Mouse (Mus musculus) midbrain, embryonic 12.5 days (tissue): ENCODE measurements around the gene Cdhr2. TPM values are rescaled to one million over a fixed set of nuclear protein-coding genes. Genes with fewer than 3 reads are reported as not detected.

Experiments
- ATAC-seq: fragments of 200-750 bp; cut with Nextera tagmentation; 2 replicates; pipeline ENCODE4 v1.8.0; 2017; ENCODE audit warnings: low read depth, moderate TSS enrichment, moderate library complexity; ENCODE audit not compliant: low FRiP score
- H3K27ac ChIP-seq: fragments of 300-500 bp; sonication (generic); replicated peaks from 2 replicates; pipeline ENCODE4 v1.5.1; 2016; ENCODE audit warnings: mild to moderate bottlenecking
- H3K27me3 ChIP-seq: fragments of 300-500 bp; sonication (generic); 2 replicates; pipeline ENCODE4 v1.6.1; 2016; ENCODE audit warnings: mild to moderate bottlenecking
- H3K36me3 ChIP-seq: fragments of 300-500 bp; sonication (generic); 2 replicates; pipeline ENCODE4 v1.6.1; 2016
- H3K4me1 ChIP-seq: fragments of 300-500 bp; sonication (generic); 2 replicates; pipeline ENCODE4 v1.6.1; 2016
- H3K4me2 ChIP-seq: fragments of 300-500 bp; sonication (generic); replicated peaks from 2 replicates; pipeline ENCODE4 v1.6.1; 2016; ENCODE audit warnings: mild to moderate bottlenecking, moderate library complexity
- H3K4me3 ChIP-seq: fragments of 300-500 bp; sonication (generic); 2 replicates; pipeline ENCODE4 v1.5.1; 2016; ENCODE audit warnings: mild to moderate bottlenecking
- H3K9ac ChIP-seq: fragments of 300-500 bp; sonication (generic); replicated peaks from 2 replicates; pipeline ENCODE4 v1.6.1; 2016; ENCODE audit warnings: mild to moderate bottlenecking, moderate library complexity
- H3K9me3 ChIP-seq: fragments of 300-500 bp; sonication (generic); 2 replicates; pipeline ENCODE4 v1.6.1; 2016; ENCODE audit warnings: mild to moderate bottlenecking
- WGBS: fragments of 180-500 bp; shearing (Covaris S2); methylation state at CpG from one replicate; pipeline ENCODE4 v1.1.7; 2016; 5-methylcytosine and 5-hydroxymethylcytosine counted together
- polyA plus RNA-seq: library from polyadenylated mRNA; unstranded; fragments of >200 nt; fragmentation: Nextera tagmentation; extraction: Ambion mirVana; gene quantifications from 2 replicates; pipeline ENCODE4 v1.2.1, GENCODE M21; 2016

Cdhr2 gene
- polyA plus RNA-seq, 1 experiment from 2014 or later = 0.04 TPM

GRCm38 (mm10) chr13:54767012-54767411 is 65.8 kb downstream of the Cdhr2 start:
- Histone ChIP-seq H3K4me1 (peaks cover 16% of the 10 kb centered on the region), H3K27me3 (peaks cover 57% of the 10 kb centered on the region), H3K36me3 (no peaks in the 10 kb centered on the region), H3K4me3 (no peak overlapping the region), H3K4me2 (peak overlapping the region; percentile 79; the same call in 1 of the 2 replicates), H3K9me3 (no peaks in the 10 kb centered on the region), H3K27ac (no peak overlapping the region), H3K9ac (no peak overlapping the region)
- no peak for ATAC-seq
- 84% methylated on average over 4 of the region's 4 CpGs for WGBS

- Histone ChIP-seq H3K27ac (no peak overlapping the region), H3K36me3 (no peaks in the 10 kb centered on the region)
- no peak for ATAC-seq
Measured at GRCm38 (mm10) chr13:54780592-54780991, 79.3 kb downstream of the Cdhr2 start.

GRCm38 (mm10) chr13:54781086-54781485 is 79.8 kb downstream of the Cdhr2 start:
- 89% methylated on average over 3 of the region's 3 CpGs for WGBS
- Histone ChIP-seq H3K4me3 (no peak overlapping the region), H3K9me3 (no peaks in the 10 kb centered on the region), H3K9ac (no peak overlapping the region), H3K27me3 (no peaks in the 10 kb centered on the region), H3K4me2 (no peak overlapping the region), H3K36me3 (no peaks in the 10 kb centered on the region), H3K27ac (no peak overlapping the region), H3K4me1 (no peaks in the 10 kb centered on the region)
- no peak for ATAC-seq

More at GRCm38 (mm10) chr13:54780592-54780991, 79.3 kb downstream of the Cdhr2 start:
- WGBS = 80% methylated on average over 3 of the region's 3 CpGs
- no peak overlapping the region for H3K4me3 ChIP-seq
- no peaks in the 10 kb centered on the region for H3K4me1 ChIP-seq
- H3K27me3 ChIP-seq = no peaks in the 10 kb centered on the region
- no peaks in the 10 kb centered on the region for H3K9me3 ChIP-seq
- H3K9ac ChIP-seq = no peak overlapping the region
- H3K4me2 ChIP-seq = no peak overlapping the region

DNA sequence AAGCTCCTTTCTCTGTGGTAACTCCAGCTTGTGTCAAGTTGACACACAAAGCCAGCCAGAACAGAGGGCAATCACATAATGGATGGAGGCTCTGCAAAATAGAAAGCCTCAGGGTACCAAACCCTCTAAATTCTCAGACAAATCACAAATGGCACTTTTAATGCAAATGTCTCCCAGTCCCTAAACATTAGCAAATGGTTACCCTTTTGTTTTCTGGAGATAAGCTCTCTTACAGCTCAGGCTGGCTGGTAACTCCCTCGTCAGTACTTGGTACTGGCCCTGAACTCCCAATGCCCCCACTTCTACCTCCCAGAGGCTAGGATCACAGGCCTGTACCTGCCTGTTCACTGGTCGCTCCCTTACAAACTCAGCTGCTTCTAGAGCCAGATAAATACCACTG is 82.0 kb downstream of the Cdhr2 start:
- H3K4me2 ChIP-seq = no peak overlapping the region
- H3K27ac ChIP-seq = no peak overlapping the region
- H3K9ac ChIP-seq = no peak overlapping the region
- no peaks in the 10 kb centered on the region for H3K4me1 ChIP-seq
- no peaks in the 10 kb centered on the region for H3K36me3 ChIP-seq
- H3K9me3 ChIP-seq = no peaks in the 10 kb centered on the region
- 41% methylated on average over 2 of the region's 2 CpGs for WGBS
- H3K27me3 ChIP-seq = no peaks in the 10 kb centered on the region
- no peak for ATAC-seq
- no peak overlapping the region for H3K4me3 ChIP-seq

DNA sequence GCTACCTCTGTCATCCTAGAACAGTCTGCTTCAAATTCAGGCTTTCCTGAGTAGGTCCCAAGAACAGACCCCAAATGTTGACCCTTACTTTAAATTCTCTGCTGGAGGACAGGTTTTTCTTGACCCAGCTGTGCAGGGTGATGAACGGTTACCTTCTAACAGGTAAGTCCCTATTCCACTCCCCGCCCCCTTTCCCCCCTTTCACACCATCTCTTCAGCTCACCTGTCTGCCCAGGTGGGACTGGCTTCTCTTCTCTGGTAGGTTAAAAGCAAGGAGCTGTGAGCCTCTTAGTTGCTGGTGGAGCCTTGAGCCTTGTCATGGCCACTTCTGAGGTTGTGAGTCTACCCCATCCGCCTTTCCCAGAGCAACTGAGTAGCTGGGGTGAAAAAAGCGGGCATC is 82.4 kb downstream of the Cdhr2 start, which contains the start of gene Eif4e1b:
TSS of gene Eif4e1b (plus strand) at position 301 of the 400 bp plus-strand sequence.
- Histone ChIP-seq H3K4me3 (no peak within 1 kb of the TSS), H3K4me1 (no peaks in the 10 kb centered on the region), H3K27me3 (no peaks in the 10 kb centered on the region), H3K27ac (no peak within 1 kb of the TSS), H3K9me3 (no peaks in the 10 kb centered on the region), H3K4me2 (no peak within 1 kb of the TSS), H3K9ac (no peak within 1 kb of the TSS), H3K36me3 (no peaks in the 10 kb centered on the region)
- 82% methylated on average over 4 of the region's 4 CpGs for WGBS
- no peak for ATAC-seq

Other genes starting within 250 kb of the Cdhr2 start
- 128 and 147 TPM in 2 replicates for gene Thoc3, start 232.6 kb upstream of the Cdhr2 start, polyA plus RNA-seq
- 18.7 and 20.6 TPM in 2 replicates for gene Simc1, start 197.7 kb upstream of the Cdhr2 start, polyA plus RNA-seq
- 257 and 260 TPM in 2 replicates for gene 4833439L19Rik, start 136.0 kb upstream of the Cdhr2 start, polyA plus RNA-seq
- gene Arl10, start 126.4 kb upstream of the Cdhr2 start, polyA plus RNA-seq = 47.9 and 54.9 TPM in 2 replicates
- 55.4 and 64.8 TPM in 2 replicates for gene Nop16, start 111.4 kb upstream of the Cdhr2 start, polyA plus RNA-seq
- gene Higd2a, start 111.3 kb upstream of the Cdhr2 start, polyA plus RNA-seq = 162 and 170 TPM in 2 replicates
- 38.8 and 43.5 TPM in 2 replicates for gene Cltb, start 90.1 kb upstream of the Cdhr2 start, polyA plus RNA-seq
- 79.2 and 79.5 TPM in 2 replicates for gene Faf2, start 79.7 kb upstream of the Cdhr2 start, polyA plus RNA-seq
- gene Rnf44, start 7.6 kb upstream of the Cdhr2 start, polyA plus RNA-seq = 109 and 110 TPM in 2 replicates
- 12.6 and 16.7 TPM in 2 replicates for gene Gprin1, start 48.4 kb downstream of the Cdhr2 start, polyA plus RNA-seq
- 1.4 and 2.2 TPM in 2 replicates for gene Sncb, start 65.1 kb downstream of the Cdhr2 start, polyA plus RNA-seq
- not detected in 2 replicates for gene Eif4e1b, start 82.5 kb downstream of the Cdhr2 start, polyA plus RNA-seq
- gene Tspan17, start 87.9 kb downstream of the Cdhr2 start, polyA plus RNA-seq = 25.7 and 28.2 TPM in 2 replicates
- gene Unc5a, start 247.9 kb downstream of the Cdhr2 start, polyA plus RNA-seq = 2.6 and 4.4 TPM in 2 replicates